Mouse (Mus musculus) midbrain, embryonic 16.5 days (tissue): ENCODE data around the gene Nr1d1. TPM values are rescaled to one million over a fixed set of nuclear protein-coding genes. Genes with fewer than 3 reads are reported as not detected.

Experiments
- ATAC-seq: fragments of 200-750 bp; cut with Nextera tagmentation; 2 replicates; pipeline ENCODE4 v1.8.0; 2017; ENCODE audit warnings: moderate TSS enrichment
- H3K27ac ChIP-seq: fragments of 300-500 bp; sonication (generic); 2 replicates; pipeline ENCODE4 v1.5.1; 2014; ENCODE audit warnings: mild to moderate bottlenecking, low read length, mixed read lengths
- H3K27me3 ChIP-seq: fragments of 300-500 bp; sonication (generic); 2 replicates; pipeline ENCODE4 v1.6.1; 2014; ENCODE audit warnings: low read depth, low read length, mixed read lengths; ENCODE audit not compliant: control insufficient read depth, insufficient read depth
- H3K36me3 ChIP-seq: fragments of 300-500 bp; sonication (generic); 2 replicates; pipeline ENCODE4 v1.6.1; 2014; ENCODE audit warnings: mild to moderate bottlenecking, low read length, moderate library complexity, mixed read lengths; ENCODE audit not compliant: control insufficient read depth, insufficient read depth
- H3K4me1 ChIP-seq: fragments of 300-500 bp; sonication (generic); 2 replicates; pipeline ENCODE4 v1.6.1; 2014; ENCODE audit warnings: mild to moderate bottlenecking, low read length, mixed read lengths; ENCODE audit not compliant: control insufficient read depth, insufficient read depth
- H3K4me2 ChIP-seq: fragments of 300-500 bp; sonication (generic); 2 replicates; pipeline ENCODE4 v1.6.1; 2014; ENCODE audit warnings: mild to moderate bottlenecking, low read length, mixed read lengths
- H3K4me3 ChIP-seq: fragments of 300-500 bp; sonication (generic); 2 replicates; pipeline ENCODE4 v1.5.1; 2014; ENCODE audit warnings: low read depth, mild to moderate bottlenecking, low read length, moderate library complexity, mixed read lengths
- H3K9ac ChIP-seq: fragments of 300-500 bp; sonication (generic); 2 replicates; pipeline ENCODE4 v1.6.1; 2014; ENCODE audit warnings: low read depth, low read length, mixed read lengths
- H3K9me3 ChIP-seq: fragments of 300-500 bp; sonication (generic); replicated peaks from 2 replicates; pipeline ENCODE4 v1.6.1; 2014; ENCODE audit warnings: mild to moderate bottlenecking, low read length, mixed read lengths; ENCODE audit not compliant: control insufficient read depth, poor library complexity, severe bottlenecking
- WGBS: fragments of 180-500 bp; shearing (Covaris S2); extraction: QIAGEN DNeasy Blood & Tissue Kit; methylation state at CpG from one replicate; pipeline ENCODE4 v1.1.7; 2014; 5-methylcytosine and 5-hydroxymethylcytosine counted together
- polyA plus RNA-seq: library from polyadenylated mRNA; unstranded; fragments of >200 nt; fragmentation: Nextera tagmentation; extraction: Ambion mirVana; gene quantifications from 2 replicates; pipeline ENCODE4 v1.2.1, GENCODE M21; 2015

Nr1d1 gene
- polyA plus RNA-seq, 1 experiment from 2014 or later = 5.2 TPM

DNA sequence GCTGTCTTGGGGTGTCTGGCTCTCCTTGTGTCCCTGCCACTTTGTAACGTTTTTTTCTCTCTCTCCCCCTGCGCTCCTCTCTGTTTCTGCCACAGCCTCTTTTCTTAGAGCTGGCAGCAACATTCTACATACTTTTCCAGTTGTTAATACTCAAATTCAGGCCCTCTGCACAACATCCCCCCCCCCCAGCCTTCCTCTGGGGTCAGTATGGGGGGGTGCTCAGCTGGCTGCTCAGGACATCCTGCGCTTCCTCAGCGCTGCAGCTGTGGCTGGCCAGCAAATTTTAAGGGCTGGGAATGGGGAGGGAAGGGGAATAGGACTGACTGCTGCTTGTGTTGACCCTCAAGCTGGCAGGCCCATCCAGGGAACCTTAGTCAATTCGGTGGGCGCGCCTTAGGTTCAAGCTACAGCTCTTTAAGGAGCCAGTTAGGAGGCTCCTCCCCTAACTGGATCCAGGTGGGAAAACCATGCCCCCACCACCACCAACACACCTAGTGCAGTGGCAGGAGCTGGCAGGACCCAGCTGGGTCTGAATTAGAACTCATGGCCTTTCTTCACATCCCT is 30.6 kb downstream of the Nr1d1 start:
- 27% methylated on average over 7 of the region's 7 CpGs for WGBS
- Histone ChIP-seq H3K36me3 (no peaks in the 10 kb centered on the region), H3K4me1 (peaks cover 74% of the 10 kb centered on the region), H3K9me3 (no peaks in the 10 kb centered on the region), H3K4me2 (peak overlapping the region; percentile 93), H3K27me3 (no peaks in the 10 kb centered on the region), H3K4me3 (peak overlapping the region; percentile 83), H3K27ac (peak overlapping the region; percentile 100), H3K9ac (peak overlapping the region; percentile 96)
- no peak for ATAC-seq

DNA sequence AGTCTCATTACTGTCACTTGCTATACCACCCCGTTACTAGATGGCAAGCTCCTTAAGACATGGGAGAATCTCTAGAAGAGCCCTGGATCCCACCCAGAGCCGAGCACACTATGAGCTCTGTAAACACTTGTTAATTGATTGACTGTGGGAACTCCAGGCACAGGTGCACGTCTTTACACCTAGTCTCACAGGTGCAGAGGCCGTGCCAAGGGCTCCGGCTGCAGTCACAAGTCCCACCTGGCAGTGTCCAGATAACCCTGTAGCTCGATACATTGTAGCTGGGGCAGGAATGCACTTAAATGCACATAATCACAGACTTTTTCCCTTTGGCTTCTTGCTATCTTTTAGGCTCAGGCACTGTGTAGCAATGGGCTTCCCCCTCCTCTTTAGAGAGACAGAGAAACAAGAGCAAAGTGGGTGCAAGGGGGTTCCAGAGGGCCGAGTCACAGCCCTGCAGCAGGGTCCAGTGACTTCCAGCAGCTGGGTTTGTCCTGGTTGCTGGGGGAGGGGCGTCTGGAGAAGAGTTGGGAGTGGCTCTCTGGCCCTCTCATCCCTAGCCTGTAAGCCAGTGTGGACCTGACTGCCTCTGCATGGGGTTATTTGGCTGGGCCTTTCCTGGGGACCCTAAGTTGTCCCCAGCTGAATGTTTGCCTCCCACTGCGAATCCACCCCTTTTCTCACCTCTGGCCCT is 31.3 kb downstream of the Nr1d1 start:
- 2% methylated on average over 9 of the region's 9 CpGs for WGBS
- Histone ChIP-seq H3K9me3 (no peaks in the 10 kb centered on the region), H3K9ac (peak overlapping the region; percentile 96), H3K27me3 (no peaks in the 10 kb centered on the region), H3K36me3 (no peaks in the 10 kb centered on the region), H3K4me3 (peak overlapping the region; percentile 83), H3K4me1 (peaks cover 70% of the 10 kb centered on the region), H3K27ac (peak overlapping the region; percentile 100), H3K4me2 (peak overlapping the region; percentile 93)
- no peak for ATAC-seq

DNA sequence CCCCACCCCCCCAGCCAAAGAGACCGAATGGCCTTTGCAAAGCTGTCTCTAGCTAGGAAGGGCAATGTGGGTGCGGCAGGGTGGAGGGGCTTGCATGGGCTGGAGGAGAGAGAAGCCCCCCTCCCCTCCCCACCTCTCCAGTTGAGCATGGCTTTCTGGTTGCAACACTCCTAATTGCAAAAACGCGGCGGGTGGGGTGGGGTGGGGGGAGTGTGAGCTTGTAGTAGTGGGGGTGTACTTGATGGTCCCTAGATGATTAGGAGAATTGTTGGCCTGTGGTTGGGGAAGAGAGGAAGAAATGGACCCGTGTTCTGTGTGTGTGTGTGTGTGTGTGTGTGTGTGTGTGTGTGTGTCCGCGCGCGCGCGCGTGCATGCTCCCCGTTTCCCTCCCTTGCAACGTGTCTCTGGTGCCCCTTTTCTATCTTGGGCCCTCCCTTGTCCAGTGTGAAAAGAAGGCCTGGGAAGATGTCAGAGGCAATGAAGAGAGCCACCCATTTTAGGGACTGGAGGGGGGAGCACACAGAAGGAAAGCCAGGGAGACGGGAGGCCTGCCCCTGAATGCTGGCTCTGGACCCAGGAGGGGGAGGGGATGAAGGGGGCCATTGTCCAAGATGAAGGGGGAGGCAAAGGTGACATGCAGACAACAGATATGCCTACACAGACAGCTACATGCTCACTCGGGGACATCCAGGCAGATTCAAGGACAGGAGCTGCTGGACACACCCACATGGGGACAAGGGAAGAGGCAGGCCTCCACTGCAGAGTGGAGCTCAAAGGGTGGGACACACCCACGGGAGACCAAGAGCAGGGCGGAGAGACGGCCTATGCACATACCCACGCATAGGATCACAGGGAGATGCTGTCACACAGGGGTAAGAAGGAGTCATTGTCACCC is 32.5 kb downstream of the Nr1d1 start:
- peak overlapping the region; percentile 100 for H3K27ac ChIP-seq
- peak overlapping the region; percentile 93 for H3K4me2 ChIP-seq
- ATAC-seq = peak; percentile 14
- no peaks in the 10 kb centered on the region for H3K27me3 ChIP-seq
- 1% methylated on average over 20 of the region's 21 CpGs for WGBS
- no peaks in the 10 kb centered on the region for H3K36me3 ChIP-seq
- H3K4me1 ChIP-seq = peaks cover 63% of the 10 kb centered on the region
- H3K9me3 ChIP-seq = no peaks in the 10 kb centered on the region
- H3K9ac ChIP-seq = peak overlapping the region; percentile 96
- H3K4me3 ChIP-seq = peak overlapping the region; percentile 83

DNA sequence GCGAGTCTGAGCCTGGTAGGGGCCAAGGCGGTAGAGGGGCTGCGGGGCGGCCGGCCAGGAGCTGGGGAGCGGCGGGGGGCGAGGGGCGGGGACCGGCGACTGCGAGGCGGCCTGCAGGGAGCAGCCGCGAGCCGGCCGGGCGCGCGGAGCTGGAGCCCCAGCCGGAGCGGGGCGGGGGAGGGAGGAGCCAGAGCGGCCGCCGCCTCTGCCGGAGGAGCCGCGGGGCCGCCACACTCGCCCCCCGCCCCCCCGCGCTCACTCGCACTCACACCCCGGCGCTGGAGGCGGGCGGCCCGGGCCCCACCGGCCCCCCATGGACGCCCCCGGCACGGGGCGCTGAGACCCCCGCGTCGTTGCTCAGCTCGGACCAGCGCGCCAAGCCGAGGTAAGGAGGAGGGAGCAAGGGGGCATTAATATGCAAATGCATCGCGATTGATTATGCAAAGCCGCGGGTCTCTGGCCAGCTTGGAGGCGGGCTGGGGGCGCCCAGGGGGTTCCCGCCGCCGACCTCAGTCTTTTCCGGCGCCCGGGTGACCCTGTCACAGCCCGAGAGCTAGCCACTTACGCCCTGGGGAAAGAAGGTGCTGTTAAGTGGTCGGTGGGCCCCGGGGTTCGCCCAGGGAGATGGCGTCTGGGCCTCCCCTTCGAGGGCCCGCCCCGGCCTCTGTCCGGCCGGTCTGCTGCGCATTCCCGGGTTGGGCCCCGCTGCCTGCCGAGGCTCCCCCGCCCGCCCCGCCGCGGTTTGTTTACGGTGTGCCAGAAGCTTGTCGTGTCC is 33.3 kb downstream of the Nr1d1 start:
- Histone ChIP-seq H3K4me1 (peaks cover 56% of the 10 kb centered on the region), H3K27ac (peak overlapping the region; percentile 100)
- WGBS = under 1% methylated on average over 68 of the region's 86 CpGs

DNA sequence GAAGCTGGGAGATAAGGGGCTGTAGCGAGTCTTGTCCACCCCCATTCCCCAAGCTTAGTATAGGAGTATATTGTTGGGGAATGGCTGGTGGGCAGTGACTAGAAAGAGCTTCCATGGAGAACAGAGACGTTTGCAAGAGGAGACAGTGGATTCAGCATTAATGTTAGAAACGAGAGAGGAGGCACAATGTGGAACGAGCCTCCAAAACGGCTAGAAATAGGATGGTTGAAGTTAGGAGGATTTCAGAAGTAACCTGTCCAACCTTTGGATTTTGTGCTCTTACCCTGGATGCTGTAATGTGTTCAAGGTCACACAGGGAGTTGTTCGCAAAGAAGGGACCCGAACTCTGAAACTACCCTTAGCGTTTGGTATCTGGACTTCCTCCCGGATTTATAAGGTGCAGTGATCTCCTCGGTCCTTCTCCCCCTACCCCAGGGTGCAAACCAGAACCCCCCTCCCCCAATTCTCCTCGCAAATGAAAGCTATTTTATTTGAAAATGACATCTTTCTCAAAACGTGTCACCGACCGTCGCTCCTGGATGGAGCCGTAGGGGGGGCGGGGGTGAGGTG is 34.0 kb downstream of the Nr1d1 start:
- Histone ChIP-seq H3K4me2 (peak overlapping the region; percentile 93), H3K36me3 (no peaks in the 10 kb centered on the region), H3K9me3 (no peaks in the 10 kb centered on the region), H3K4me3 (peak overlapping the region; percentile 83), H3K4me1 (peaks cover 50% of the 10 kb centered on the region), H3K27me3 (no peaks in the 10 kb centered on the region), H3K27ac (peak overlapping the region; percentile 100), H3K9ac (peak overlapping the region; percentile 96)
- WGBS = under 1% methylated on average over 17 of the region's 17 CpGs
- no peak for ATAC-seq

More for the DNA sequence above, 33.3 kb downstream of the Nr1d1 start:
- peak; percentile 63 for ATAC-seq
- Histone ChIP-seq H3K9ac (peak overlapping the region; percentile 96), H3K27me3 (no peaks in the 10 kb centered on the region), H3K4me3 (peak overlapping the region; percentile 83), H3K9me3 (no peaks in the 10 kb centered on the region), H3K4me2 (peak overlapping the region; percentile 93), H3K36me3 (no peaks in the 10 kb centered on the region)

DNA sequence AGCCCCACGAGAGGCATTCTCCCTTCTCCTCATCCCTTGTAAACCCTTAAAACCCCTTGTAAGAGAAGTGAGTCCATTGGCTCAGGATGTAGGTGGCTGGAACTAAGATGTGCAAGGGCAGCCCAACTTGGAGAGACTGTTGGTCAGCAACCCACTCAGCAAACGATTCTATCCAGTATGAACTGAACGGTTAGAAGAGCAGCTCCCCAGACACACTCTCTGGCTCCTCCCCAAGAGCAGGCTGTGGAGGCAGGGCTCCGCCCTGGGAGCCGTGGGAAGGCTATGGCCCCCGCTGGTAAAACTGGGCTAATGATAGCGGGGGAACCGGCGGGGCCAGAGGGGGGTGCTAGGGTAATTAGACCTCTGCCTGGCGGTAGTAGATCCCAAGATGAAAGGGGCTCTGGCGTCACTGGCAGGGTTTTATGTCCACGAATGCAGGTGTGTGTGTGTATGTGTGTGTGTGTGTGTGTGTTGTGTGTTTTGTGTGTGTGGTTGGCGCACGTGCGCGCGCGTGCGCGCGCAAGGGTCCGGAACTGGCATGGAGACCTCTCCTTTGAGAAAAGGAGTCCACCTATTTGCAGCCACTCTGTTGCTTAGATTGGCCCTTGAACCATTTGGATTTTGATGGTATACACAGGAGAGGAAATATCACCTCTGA is 34.6 kb downstream of the Nr1d1 start, which contains the start of gene Thra:
TSS of gene Thra (plus strand) at position 246 of the 658 bp plus-strand sequence.
- no peaks in the 10 kb centered on the region for H3K27me3 ChIP-seq
- H3K9ac ChIP-seq = peak within 1 kb of the TSS; percentile 96
- WGBS = under 1% methylated on average over 22 of the region's 22 CpGs
- H3K27ac ChIP-seq = peak within 1 kb of the TSS; percentile 100
- no peaks in the 10 kb centered on the region for H3K9me3 ChIP-seq
- peak; percentile 31 for ATAC-seq
- H3K4me3 ChIP-seq = peak within 1 kb of the TSS; percentile 83
- H3K36me3 ChIP-seq = no peaks in the 10 kb centered on the region
- peak within 1 kb of the TSS; percentile 93 for H3K4me2 ChIP-seq
- H3K4me1 ChIP-seq = peaks cover 43% of the 10 kb centered on the region

DNA sequence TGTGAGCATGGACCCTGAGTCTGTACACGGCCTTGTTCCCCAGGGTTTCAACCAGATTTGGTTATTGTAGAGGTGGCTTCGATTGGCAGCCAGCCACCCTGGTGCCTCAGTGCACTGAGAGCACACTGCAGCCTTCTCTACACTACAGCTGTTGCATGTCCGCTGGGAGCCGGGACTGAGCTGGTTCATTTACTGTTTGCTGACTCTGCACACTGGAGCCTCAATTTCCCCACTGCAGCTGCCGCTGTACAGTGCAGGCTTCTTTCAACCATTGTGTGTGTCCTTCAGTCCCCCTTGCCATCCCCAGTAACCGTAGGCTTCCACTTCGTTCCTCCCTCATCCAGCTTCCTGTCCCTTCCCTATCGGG is 35.1 kb downstream of the Nr1d1 start:
- 4% methylated on average over 8 of the region's 8 CpGs for WGBS
- Histone ChIP-seq H3K9ac (peak overlapping the region; percentile 96), H3K27ac (peak overlapping the region; percentile 100), H3K27me3 (no peaks in the 10 kb centered on the region), H3K36me3 (no peaks in the 10 kb centered on the region), H3K4me3 (peak overlapping the region; percentile 83), H3K4me2 (peak overlapping the region; percentile 93), H3K4me1 (peaks cover 38% of the 10 kb centered on the region), H3K9me3 (no peaks in the 10 kb centered on the region)
- no peak for ATAC-seq

DNA sequence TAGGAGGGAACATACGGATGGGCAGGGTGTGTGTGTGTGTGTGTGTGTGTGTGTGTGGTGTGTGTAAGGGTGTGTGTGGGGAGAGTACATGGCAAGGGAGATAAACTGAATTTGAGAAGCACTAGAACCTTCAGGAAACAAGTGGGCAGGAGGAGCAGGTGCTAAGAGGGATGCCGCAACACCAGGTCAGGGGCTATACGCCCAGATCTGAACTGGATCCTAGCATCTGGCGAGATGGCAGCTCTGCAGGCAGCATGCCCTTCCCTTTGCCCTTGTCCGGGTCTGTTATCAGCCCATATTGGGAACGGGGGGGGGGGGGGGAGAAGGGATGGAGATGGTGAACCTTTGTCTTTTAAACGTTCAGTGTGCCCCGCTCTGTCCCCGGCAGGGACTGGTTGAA is 36.2 kb downstream of the Nr1d1 start:
- Histone ChIP-seq H3K9me3 (no peaks in the 10 kb centered on the region), H3K9ac (peak overlapping the region; percentile 11; the same call in 1 of the 2 replicates), H3K27ac (peak overlapping the region; percentile 56), H3K27me3 (no peaks in the 10 kb centered on the region), H3K36me3 (no peaks in the 10 kb centered on the region), H3K4me2 (peak overlapping the region; percentile 24; the same call in 1 of the 2 replicates), H3K4me3 (no peak overlapping the region), H3K4me1 (peaks cover 27% of the 10 kb centered on the region)
- ATAC-seq = no peak
- 55% methylated on average over 8 of the region's 9 CpGs for WGBS
